9 mouse cellular contexts compared by ENCODE assay signal in the genomic region with DNA sequence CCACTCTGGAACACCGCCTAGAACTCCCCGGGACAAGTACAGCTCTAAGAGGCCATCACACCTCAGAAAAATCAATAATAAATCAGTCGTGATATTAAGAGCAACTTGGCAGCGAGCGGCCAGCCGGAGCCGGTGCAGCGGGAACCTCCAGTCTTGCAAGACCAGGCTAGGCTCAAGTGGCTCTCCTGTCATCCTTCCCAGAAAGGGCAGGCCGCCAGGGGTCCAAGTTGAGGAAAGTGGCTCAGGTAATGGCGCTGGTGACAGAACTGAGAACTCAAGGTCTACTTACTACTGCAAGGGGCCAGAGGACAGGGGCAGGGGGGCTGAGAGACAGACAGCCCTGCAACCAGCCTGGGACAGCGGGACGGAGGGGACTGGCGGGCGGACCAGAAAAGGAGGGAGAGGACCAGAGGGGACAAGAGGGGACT. TPM values are rescaled to one million over a fixed set of nuclear protein-coding genes. Genes with fewer than 3 reads are reported as not detected.
DNase-seq lines count a peak whose midpoint lies in the region; ATAC-seq and TF ChIP-seq lines count a peak whose summit lies in the region.
"Had no signal": no experiment of that assay in that cellular context is flagged by ENCODE, and none has a peak within 500 bp of the region (broad histone marks: within the 10 kb centered on the region; RNA-seq: fewer than 3 reads in every experiment).

No protein-coding gene starts in this region.

- no peak for TF ChIP-seq CTCF in liver, postnatal 0 days (IDR thresholded peaks at IDR 0.05; ENCODE audit: low read depth)

- H3K9me3 ChIP-seq in liver, postnatal 0 days (ENCODE audit: low read length) = no peaks in the 10 kb centered on the region

- WGBS in liver, postnatal 0 days (ENCODE audit: insufficient replicate concordance) = 2% methylated on average over 10 of the region's 14 CpGs

- peak overlapping the region; percentile 57 for H3K9ac ChIP-seq in liver, postnatal 0 days (replicated peaks)

- peak overlapping the region; percentile 76 for H3K4me2 ChIP-seq in liver, postnatal 0 days (ENCODE audit: low read depth, low read length)

- H3K36me3 ChIP-seq in liver, postnatal 0 days (replicated peaks; ENCODE audit: insufficient read depth, low read length) = no peaks in the 10 kb centered on the region
- H3K36me3 ChIP-seq: G1E had no signal

- DNase-seq in left cerebral cortex, postnatal 36 days (ENCODE audit: low spot score in 2 of 2) = peak; percentile 40 to 42
- DNase-seq in left cerebral cortex, adult 9 months (ENCODE audit: low spot score in 2 of 2) = no peak
- DNase-seq in cerebellum, adult 9-11 months = peak; percentile 80
- DNase-seq in gastrocnemius, adult 8-10 months (ENCODE audit: low spot score in 2 of 2) = peak; percentile 72 to 73
- DNase-seq in kidney, adult 11 months = peak; percentile 46
- DNase-seq in liver, postnatal 0 days = peak; percentile 28
- peak; percentile 17 for DNase-seq in ovary, postnatal 14 days (ENCODE audit: low spot score)

- ATAC-seq in liver, postnatal 0 days = no peak
- ATAC-seq in CD4-positive, CD25-positive, alpha-beta regulatory T cell, adult 4 months = no peak

- TF ChIP-seq EP300 in liver, postnatal 0 days (IDR thresholded peaks at IDR 0.05; ENCODE audit: low read depth) = no peak

- H3K27ac ChIP-seq in liver, postnatal 0 days (ENCODE audit: low read depth) = peak overlapping the region; percentile 77

- no peaks in the 10 kb centered on the region for H3K27me3 ChIP-seq in liver, postnatal 0 days (ENCODE audit: insufficient read depth, low read length)

- intact Hi-C loops in left cerebral cortex, postnatal 36 days (cut with DNase I) = no loop called here

- peaks cover 22% of the 10 kb centered on the region for H3K4me1 ChIP-seq in liver, postnatal 0 days (ENCODE audit: insufficient read depth)

- peak overlapping the region; percentile 61 for H3K4me3 ChIP-seq in liver, postnatal 0 days (ENCODE audit: low read depth, low read length)

RNA-seq across cellular contexts. Expression of gene Grk3, which starts 0.8 kb away (rescaled TPM):
- total RNA-seq in left cerebral cortex, postnatal 36 days (2021) = 10 to 100 TPM; 60.6 to 91.1 TPM
- total RNA-seq in gastrocnemius, adult 8-10 months (2022) = 1 to 10 TPM; 5.0 to 7.0 (median 5.4) TPM
- 1.9 and 2.1 TPM in 2 replicates for polyA plus RNA-seq in liver, postnatal 0 days (2015; fragmentation: Nextera tagmentation; extraction: Ambion mirVana)
- under 1 TPM in 1 of 2 experiments, not detected in 1; 0.25 TPM for polyA plus RNA-seq in CD4-positive, CD25-positive, alpha-beta regulatory T cell, adult 4 months (2017; shearing (Covaris generic))
- polyA plus RNA-seq: G1E had no signal

RNA-seq across cellular contexts. Expression of gene Crybb2, which starts 55.1 kb away (rescaled TPM):
- not detected for total RNA-seq in left cerebral cortex, postnatal 36 days (2021)
- not detected for total RNA-seq in gastrocnemius, adult 8-10 months (2022)
- not detected in 2 replicates for polyA plus RNA-seq in liver, postnatal 0 days (2015; fragmentation: Nextera tagmentation; extraction: Ambion mirVana)
- polyA plus RNA-seq in CD4-positive, CD25-positive, alpha-beta regulatory T cell, adult 4 months (2017; shearing (Covaris generic)) = not detected
- total RNA-seq: G1E had no signal
- polyA plus RNA-seq: G1E had no signal

Comparison
In these comparisons a context has a peak if more than half of its experiments do, and no peak if none do; other contexts are left out.
1. DNase-seq: peak in left cerebral cortex, postnatal 36 days (2 of 2), cerebellum, adult 9-11 months (single experiment), gastrocnemius, adult 8-10 months (2 of 2), kidney, adult 11 months (single experiment), liver, postnatal 0 days (single experiment) and ovary, postnatal 14 days (single experiment); none in left cerebral cortex, adult 9 months (0 of 2).
2. RNA of gene Grk3, which starts 0.8 kb away (total RNA-seq): 60.6 to 91.1 TPM in left cerebral cortex, postnatal 36 days; 5.0 to 7.0 TPM in gastrocnemius, adult 8-10 months; every median in the first group is over 4 times any median in the second.